Mouse (Mus musculus): ENCODE data around the gene Syn2. TPM values are rescaled to one million over a fixed set of nuclear protein-coding genes. Genes with fewer than 3 reads are reported as not detected.

The Syn2 gene
- polyA plus RNA-seq, 1 experiment from 2014 or later, result not detected

- 8% methylated on average over 27 of the region's 27 CpGs for WGBS (ENCODE audit: missing documents)
These were observed 589 bp downstream of the Syn2 start for GRCm38 (mm10) chr6:115135332-115135649.

GRCm38 (mm10) chr6:115136156-115136555 is 1.5 kb downstream of the Syn2 start:
- no peaks in the 10 kb centered on the region for H3K79me2 ChIP-seq (ENCODE audit: inconsistent target)
- no peak overlapping the region for H3K27ac ChIP-seq
- no peak overlapping the region for H3K4me3 ChIP-seq (ENCODE audit: inconsistent target)
- no peaks in the 10 kb centered on the region for H3K36me3 ChIP-seq (ENCODE audit: inconsistent target)
- WGBS (ENCODE audit: missing documents), result 100% methylated on average over 1 of the region's 9 CpGs

More at GRCm38 (mm10) chr6:115135332-115135649, 589 bp downstream of the Syn2 start:
- H3K36me3 ChIP-seq (ENCODE audit: inconsistent target), result no peaks in the 10 kb centered on the region
- no peak overlapping the region for H3K27ac ChIP-seq
- H3K4me3 ChIP-seq (ENCODE audit: inconsistent target), result no peak overlapping the region
- no peaks in the 10 kb centered on the region for H3K79me2 ChIP-seq (ENCODE audit: inconsistent target)

- no peak overlapping the region for H3K4me3 ChIP-seq (ENCODE audit: inconsistent target)
- H3K79me2 ChIP-seq (ENCODE audit: inconsistent target), result no peaks in the 10 kb centered on the region
- H3K36me3 ChIP-seq (ENCODE audit: inconsistent target), result no peaks in the 10 kb centered on the region
- no peak overlapping the region for H3K27ac ChIP-seq
- 57% methylated on average over 4 of the region's 4 CpGs for WGBS (ENCODE audit: missing documents)
These were observed 6.7 kb downstream of the Syn2 start for GRCm38 (mm10) chr6:115141446-115141845.

- Histone ChIP-seq H3K36me3 (ENCODE audit: inconsistent target) (no peaks in the 10 kb centered on the region), H3K27ac (no peak overlapping the region), H3K4me3 (ENCODE audit: inconsistent target) (no peak overlapping the region), H3K79me2 (ENCODE audit: inconsistent target) (no peaks in the 10 kb centered on the region)
- 85% methylated on average over 4 of the region's 4 CpGs for WGBS (ENCODE audit: missing documents)
These were observed 26.5 kb downstream of the Syn2 start for GRCm38 (mm10) chr6:115161175-115161574.

- no peak overlapping the region for H3K27ac ChIP-seq
- H3K36me3 ChIP-seq (ENCODE audit: inconsistent target), result no peaks in the 10 kb centered on the region
- H3K79me2 ChIP-seq (ENCODE audit: inconsistent target), result no peaks in the 10 kb centered on the region
- 91% methylated on average over 3 of the region's 3 CpGs for WGBS (ENCODE audit: missing documents)
- no peak overlapping the region for H3K4me3 ChIP-seq (ENCODE audit: inconsistent target)
These were observed 31.3 kb downstream of the Syn2 start for GRCm38 (mm10) chr6:115165863-115166470.

- Histone ChIP-seq H3K36me3 (ENCODE audit: inconsistent target) (no peaks in the 10 kb centered on the region), H3K27ac (no peak overlapping the region), H3K79me2 (ENCODE audit: inconsistent target) (no peaks in the 10 kb centered on the region), H3K4me3 (ENCODE audit: inconsistent target) (no peak overlapping the region)
- 78% methylated on average over 3 of the region's 3 CpGs for WGBS (ENCODE audit: missing documents)
These were observed 34.2 kb downstream of the Syn2 start for GRCm38 (mm10) chr6:115168921-115169320.

- WGBS (ENCODE audit: missing documents), result 88% methylated on average over 2 of the region's 2 CpGs
- no peak overlapping the region for H3K27ac ChIP-seq
- no peaks in the 10 kb centered on the region for H3K36me3 ChIP-seq (ENCODE audit: inconsistent target)
- H3K79me2 ChIP-seq (ENCODE audit: inconsistent target), result no peaks in the 10 kb centered on the region
- no peak overlapping the region for H3K4me3 ChIP-seq (ENCODE audit: inconsistent target)
These were observed 34.8 kb downstream of the Syn2 start for GRCm38 (mm10) chr6:115169518-115169917.

GRCm38 (mm10) chr6:115174845-115175244 is 40.1 kb downstream of the Syn2 start:
- H3K36me3 ChIP-seq (ENCODE audit: inconsistent target), result no peaks in the 10 kb centered on the region
- WGBS (ENCODE audit: missing documents), result 10% methylated on average over 3 of the region's 3 CpGs
- no peak overlapping the region for H3K27ac ChIP-seq
- H3K79me2 ChIP-seq (ENCODE audit: inconsistent target), result no peaks in the 10 kb centered on the region
- H3K4me3 ChIP-seq (ENCODE audit: inconsistent target), result no peak overlapping the region

- Histone ChIP-seq H3K27ac (no peak overlapping the region), H3K79me2 (ENCODE audit: inconsistent target) (no peaks in the 10 kb centered on the region), H3K36me3 (ENCODE audit: inconsistent target) (no peaks in the 10 kb centered on the region), H3K4me3 (ENCODE audit: inconsistent target) (no peak overlapping the region)
- WGBS (ENCODE audit: missing documents), result 45% methylated on average over 3 of the region's 3 CpGs
These were observed 44.1 kb downstream of the Syn2 start for GRCm38 (mm10) chr6:115178826-115179225.

- Histone ChIP-seq H3K79me2 (ENCODE audit: inconsistent target) (no peaks in the 10 kb centered on the region), H3K36me3 (ENCODE audit: inconsistent target) (no peaks in the 10 kb centered on the region), H3K27ac (no peak overlapping the region), H3K4me3 (ENCODE audit: inconsistent target) (no peak overlapping the region)
- WGBS (ENCODE audit: missing documents), result 89% methylated on average over 2 of the region's 2 CpGs
These were observed 46.4 kb downstream of the Syn2 start for GRCm38 (mm10) chr6:115181094-115181493.

- H3K79me2 ChIP-seq (ENCODE audit: inconsistent target), result no peaks in the 10 kb centered on the region
- no peak overlapping the region for H3K27ac ChIP-seq
- WGBS (ENCODE audit: missing documents), result 98% methylated on average over 7 of the region's 7 CpGs
- no peak overlapping the region for H3K4me3 ChIP-seq (ENCODE audit: inconsistent target)
- no peaks in the 10 kb centered on the region for H3K36me3 ChIP-seq (ENCODE audit: inconsistent target)
These were observed 56.4 kb downstream of the Syn2 start for GRCm38 (mm10) chr6:115191111-115191510.

- Histone ChIP-seq H3K4me3 (ENCODE audit: inconsistent target) (no peak overlapping the region), H3K36me3 (ENCODE audit: inconsistent target) (no peaks in the 10 kb centered on the region), H3K79me2 (ENCODE audit: inconsistent target) (no peaks in the 10 kb centered on the region), H3K27ac (no peak overlapping the region)
- 79% methylated on average over 3 of the region's 3 CpGs for WGBS (ENCODE audit: missing documents)
These were observed 66.1 kb downstream of the Syn2 start for GRCm38 (mm10) chr6:115200753-115201152.

- Histone ChIP-seq H3K4me3 (ENCODE audit: inconsistent target) (no peak overlapping the region), H3K36me3 (ENCODE audit: inconsistent target) (no peaks in the 10 kb centered on the region), H3K79me2 (ENCODE audit: inconsistent target) (no peaks in the 10 kb centered on the region), H3K27ac (no peak overlapping the region)
- 92% methylated on average over 3 of the region's 3 CpGs for WGBS (ENCODE audit: missing documents)
These were observed 68.3 kb downstream of the Syn2 start for GRCm38 (mm10) chr6:115203029-115203428.

- H3K79me2 ChIP-seq (ENCODE audit: inconsistent target), result no peaks in the 10 kb centered on the region
- H3K36me3 ChIP-seq (ENCODE audit: inconsistent target), result no peaks in the 10 kb centered on the region
- 86% methylated on average over 2 of the region's 2 CpGs for WGBS (ENCODE audit: missing documents)
- H3K4me3 ChIP-seq (ENCODE audit: inconsistent target), result no peak overlapping the region
- no peak overlapping the region for H3K27ac ChIP-seq
These were observed 75.5 kb downstream of the Syn2 start for GRCm38 (mm10) chr6:115210187-115210586.

GRCm38 (mm10) chr6:115210820-115211219 is 76.1 kb downstream of the Syn2 start:
- H3K36me3 ChIP-seq (ENCODE audit: inconsistent target), result no peaks in the 10 kb centered on the region
- H3K27ac ChIP-seq, result no peak overlapping the region
- WGBS (ENCODE audit: missing documents), result 91% methylated on average over 3 of the region's 3 CpGs
- H3K79me2 ChIP-seq (ENCODE audit: inconsistent target), result no peaks in the 10 kb centered on the region
- no peak overlapping the region for H3K4me3 ChIP-seq (ENCODE audit: inconsistent target)

All from macrophage (primary cell).